Mouse (Mus musculus) limb, embryonic 15.5 days (tissue): Measurements from ENCODE around the gene Lrrtm3. TPM values are rescaled to one million over a fixed set of nuclear protein-coding genes. Genes with fewer than 3 reads are reported as not detected.
A peak's percentile ranks its signal among the peaks of the same experiment; 100 is the strongest.

Experiments
- ATAC-seq: fragments of 200-750 bp; cut with Nextera tagmentation; 2 replicates; pipeline ENCODE4 v1.8.0; 2017; ENCODE audit warnings: low read depth, moderate TSS enrichment; ENCODE audit not compliant: insufficient number of reproducible peaks, low FRiP score, low TSS enrichment
- H3K27ac ChIP-seq: fragments of 300-500 bp; sonication (generic); 2 replicates; pipeline ENCODE4 v1.5.1; 2015; ENCODE audit warnings: moderate library complexity, mild to moderate bottlenecking, inconsistent platforms
- H3K27me3 ChIP-seq: fragments of 300-500 bp; sonication (generic); 2 replicates; pipeline ENCODE4 v1.6.1; 2015; ENCODE audit warnings: inconsistent platforms
- H3K36me3 ChIP-seq: fragments of 300-500 bp; sonication (generic); 2 replicates; pipeline ENCODE4 v1.6.1; 2015; ENCODE audit warnings: inconsistent platforms
- H3K4me1 ChIP-seq: fragments of 300-500 bp; sonication (generic); 2 replicates; pipeline ENCODE4 v1.6.1; 2015; ENCODE audit warnings: inconsistent platforms
- H3K4me2 ChIP-seq: fragments of 300-500 bp; sonication (generic); 2 replicates; pipeline ENCODE4 v1.6.1; 2015; ENCODE audit warnings: mild to moderate bottlenecking, inconsistent platforms
- H3K4me3 ChIP-seq: fragments of 300-500 bp; sonication (generic); 2 replicates; pipeline ENCODE4 v1.5.1; 2015; ENCODE audit warnings: mild to moderate bottlenecking, inconsistent platforms
- H3K9ac ChIP-seq: fragments of 300-500 bp; sonication (generic); 2 replicates; pipeline ENCODE4 v1.6.1; 2015; ENCODE audit warnings: inconsistent platforms
- H3K9me3 ChIP-seq: fragments of 300-500 bp; sonication (generic); 2 replicates; pipeline ENCODE4 v1.6.1; 2016; ENCODE audit warnings: inconsistent platforms
- WGBS: fragments of 180-500 bp; shearing (Covaris S2); methylation state at CpG from one replicate; pipeline ENCODE4 v1.1.7; 2015; 5-methylcytosine and 5-hydroxymethylcytosine counted together
- polyA plus RNA-seq: library from polyadenylated mRNA; unstranded; fragments of >200 nt; fragmentation: Nextera tagmentation; extraction: Ambion mirVana; gene quantifications from 2 replicates; pipeline ENCODE4 v1.2.1, GENCODE M21; 2015

Gene Lrrtm3
- 2.2 and 3.2 TPM in 2 replicates for polyA plus RNA-seq

- ATAC-seq: no peak
- peak within 1 kb of the TSS; percentile 30 for H3K4me3 ChIP-seq
- H3K9ac ChIP-seq: no peak within 1 kb of the TSS
- no peak within 1 kb of the TSS for H3K27ac ChIP-seq
- H3K9me3 ChIP-seq: no peaks in the 10 kb centered on the region
- H3K27me3 ChIP-seq: peaks cover 40% of the 10 kb centered on the region
- no peaks in the 10 kb centered on the region for H3K36me3 ChIP-seq
- peaks cover 11% of the 10 kb centered on the region; the same call in 1 of the 2 replicates for H3K4me1 ChIP-seq
- H3K4me2 ChIP-seq: peak within 1 kb of the TSS; percentile 54
- 2% methylated on average over 22 of the region's 22 CpGs for WGBS
Observed at GRCm38 (mm10) chr10:64089680-64090460, at the start of gene Lrrtm3. Gene Lrrtm3 (minus strand): TSS chr10:64090277.

- H3K4me1 ChIP-seq: no peaks in the 10 kb centered on the region
- H3K9ac ChIP-seq: no peak overlapping the region
- no peak for ATAC-seq
- H3K4me2 ChIP-seq: no peak overlapping the region
- H3K36me3 ChIP-seq: no peaks in the 10 kb centered on the region
- no peak overlapping the region for H3K4me3 ChIP-seq
- H3K27me3 ChIP-seq: no peaks in the 10 kb centered on the region
- 59% methylated on average over 7 of the region's 7 CpGs for WGBS
- H3K27ac ChIP-seq: no peak overlapping the region
- H3K9me3 ChIP-seq: no peaks in the 10 kb centered on the region
Observed at GRCm38 (mm10) chr10:64135481-64135880, 45.4 kb upstream of the Lrrtm3 start.

DNA sequence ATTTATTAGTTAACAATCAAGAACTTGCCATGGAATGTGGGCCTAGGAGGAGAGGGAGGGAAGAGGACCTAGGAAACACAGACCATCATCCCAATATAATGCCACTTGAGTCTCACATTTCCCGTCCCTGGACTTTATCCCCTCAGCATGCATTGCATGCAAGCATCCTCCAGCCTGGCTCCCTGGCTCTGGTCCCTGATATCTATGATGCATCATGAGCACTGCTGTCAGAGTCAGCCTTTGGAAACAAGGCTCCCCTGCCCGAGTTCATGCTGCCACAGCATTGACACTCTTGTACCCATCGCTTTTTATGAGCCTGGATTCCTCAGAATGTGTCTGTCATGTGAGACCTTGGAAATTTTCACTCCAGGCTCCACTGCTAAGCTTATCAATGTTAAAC, 43.4 kb upstream of the Lrrtm3 start:
- 83% methylated on average over 3 of the region's 3 CpGs for WGBS
- Histone ChIP-seq H3K4me1 (no peaks in the 10 kb centered on the region), H3K9me3 (no peaks in the 10 kb centered on the region), H3K27me3 (no peaks in the 10 kb centered on the region), H3K4me2 (no peak overlapping the region), H3K4me3 (no peak overlapping the region), H3K36me3 (no peaks in the 10 kb centered on the region), H3K9ac (no peak overlapping the region), H3K27ac (no peak overlapping the region)
- no peak for ATAC-seq

GRCm38 (mm10) chr10:64130397-64131150, 40.5 kb upstream of the Lrrtm3 start:
- H3K4me2 ChIP-seq: no peak overlapping the region
- no peak overlapping the region for H3K4me3 ChIP-seq
- H3K27ac ChIP-seq: no peak overlapping the region
- WGBS: 85% methylated on average over 15 of the region's 15 CpGs
- no peaks in the 10 kb centered on the region for H3K27me3 ChIP-seq
- no peak overlapping the region for H3K9ac ChIP-seq
- no peak for ATAC-seq
- no peaks in the 10 kb centered on the region for H3K4me1 ChIP-seq
- no peaks in the 10 kb centered on the region for H3K36me3 ChIP-seq
- no peaks in the 10 kb centered on the region for H3K9me3 ChIP-seq

DNA sequence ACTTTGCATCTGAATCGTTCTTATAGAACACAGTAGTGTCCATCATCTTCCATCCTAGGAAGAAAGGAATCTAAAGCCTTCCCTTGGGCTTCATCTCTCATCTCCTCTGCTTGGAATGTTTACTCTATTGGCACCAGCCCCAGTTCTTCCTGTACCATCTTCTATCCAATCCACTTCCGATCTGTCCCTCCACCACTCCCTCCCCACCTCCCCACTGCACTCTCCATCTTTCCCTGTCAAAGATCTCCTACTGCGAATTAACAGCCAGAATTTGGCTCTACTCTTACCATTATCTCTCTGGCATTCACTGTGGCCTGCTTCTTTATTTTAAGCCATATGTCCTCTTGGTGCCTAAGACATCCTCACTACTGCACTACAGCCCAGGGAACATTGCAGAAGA, 28.8 kb upstream of the Lrrtm3 start:
- H3K4me3 ChIP-seq: no peak overlapping the region
- no peaks in the 10 kb centered on the region for H3K9me3 ChIP-seq
- no peak overlapping the region for H3K9ac ChIP-seq
- ATAC-seq: no peak
- WGBS: 63% methylated on average over 3 of the region's 3 CpGs
- H3K36me3 ChIP-seq: no peaks in the 10 kb centered on the region
- no peak overlapping the region for H3K27ac ChIP-seq
- no peaks in the 10 kb centered on the region for H3K4me1 ChIP-seq
- H3K4me2 ChIP-seq: no peak overlapping the region
- H3K27me3 ChIP-seq: no peaks in the 10 kb centered on the region

- Histone ChIP-seq H3K27ac (no peak overlapping the region), H3K36me3 (no peaks in the 10 kb centered on the region), H3K4me3 (no peak overlapping the region), H3K9ac (no peak overlapping the region), H3K9me3 (no peaks in the 10 kb centered on the region), H3K27me3 (no peaks in the 10 kb centered on the region), H3K4me2 (no peak overlapping the region), H3K4me1 (no peaks in the 10 kb centered on the region)
- WGBS: 91% methylated on average over 11 of the region's 11 CpGs
- ATAC-seq: no peak
Observed at GRCm38 (mm10) chr10:64115246-64115645, 25.2 kb upstream of the Lrrtm3 start.

- H3K27me3 ChIP-seq: no peaks in the 10 kb centered on the region
- no peaks in the 10 kb centered on the region for H3K9me3 ChIP-seq
- H3K9ac ChIP-seq: no peak overlapping the region
- ATAC-seq: no peak
- H3K4me2 ChIP-seq: no peak overlapping the region
- H3K4me3 ChIP-seq: no peak overlapping the region
- H3K36me3 ChIP-seq: no peaks in the 10 kb centered on the region
- H3K4me1 ChIP-seq: no peaks in the 10 kb centered on the region
- 94% methylated on average over 1 of the region's 1 CpGs for WGBS
- H3K27ac ChIP-seq: no peak overlapping the region
Observed at GRCm38 (mm10) chr10:64096532-64096931, 6.5 kb upstream of the Lrrtm3 start.

GRCm38 (mm10) chr10:64088774-64089460, 1.2 kb downstream of the Lrrtm3 start:
- Histone ChIP-seq H3K27ac (no peak overlapping the region), H3K4me3 (no peak overlapping the region), H3K9me3 (no peaks in the 10 kb centered on the region), H3K9ac (no peak overlapping the region), H3K27me3 (peaks cover 42% of the 10 kb centered on the region), H3K4me2 (peak overlapping the region; percentile 64; the same call in 1 of the 2 replicates), H3K36me3 (no peaks in the 10 kb centered on the region), H3K4me1 (peaks cover 11% of the 10 kb centered on the region; the same call in 1 of the 2 replicates)
- no peak for ATAC-seq
- 27% methylated on average over 19 of the region's 19 CpGs for WGBS

DNA sequence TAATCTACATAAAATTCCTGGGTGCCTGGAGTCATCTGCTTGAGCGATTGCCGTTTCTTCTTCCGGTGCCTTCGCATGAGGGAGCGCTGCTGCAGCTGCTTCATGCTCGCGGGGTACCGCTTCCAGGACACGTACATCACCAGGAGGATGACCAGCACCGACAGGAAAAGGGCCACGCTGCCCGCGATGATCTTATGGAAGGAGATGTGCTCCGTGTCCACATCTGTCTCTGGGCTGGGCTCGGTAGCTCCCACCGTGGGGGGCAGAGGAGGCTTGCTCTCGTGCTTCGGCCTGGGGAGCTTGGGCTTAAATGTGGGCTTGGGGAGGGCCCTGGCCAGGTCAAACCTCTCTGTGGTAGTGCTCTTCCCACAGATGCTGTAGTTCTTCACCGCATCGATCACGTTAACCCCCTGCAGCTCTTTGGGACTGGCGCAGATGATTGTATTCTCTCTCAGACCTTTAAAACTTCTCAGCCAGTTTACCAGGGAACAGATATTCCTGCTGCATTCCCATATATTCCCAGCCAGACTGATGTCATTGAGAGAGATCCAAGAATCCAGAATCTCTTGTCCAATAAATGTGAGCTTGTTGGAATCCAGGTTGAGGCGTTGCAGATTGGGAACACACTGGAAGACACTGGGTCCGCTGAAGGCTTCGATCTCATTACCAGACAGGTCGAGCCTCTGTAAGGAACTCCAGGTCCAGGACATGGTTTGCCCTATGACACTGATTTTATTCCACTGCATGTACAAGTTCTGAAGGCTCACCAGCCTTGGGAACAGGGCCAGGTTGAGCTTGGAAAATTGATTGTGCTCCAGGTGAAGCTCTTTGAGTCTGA, 1.9 kb downstream of the Lrrtm3 start:
- Histone ChIP-seq H3K36me3 (no peaks in the 10 kb centered on the region), H3K9ac (no peak overlapping the region), H3K27ac (no peak overlapping the region), H3K27me3 (peaks cover 45% of the 10 kb centered on the region), H3K9me3 (no peaks in the 10 kb centered on the region), H3K4me2 (peak overlapping the region; percentile 64), H3K4me3 (peak overlapping the region; percentile 35), H3K4me1 (peaks cover 11% of the 10 kb centered on the region; the same call in 1 of the 2 replicates)
- WGBS: 6% methylated on average over 26 of the region's 26 CpGs
- ATAC-seq: no peak

DNA sequence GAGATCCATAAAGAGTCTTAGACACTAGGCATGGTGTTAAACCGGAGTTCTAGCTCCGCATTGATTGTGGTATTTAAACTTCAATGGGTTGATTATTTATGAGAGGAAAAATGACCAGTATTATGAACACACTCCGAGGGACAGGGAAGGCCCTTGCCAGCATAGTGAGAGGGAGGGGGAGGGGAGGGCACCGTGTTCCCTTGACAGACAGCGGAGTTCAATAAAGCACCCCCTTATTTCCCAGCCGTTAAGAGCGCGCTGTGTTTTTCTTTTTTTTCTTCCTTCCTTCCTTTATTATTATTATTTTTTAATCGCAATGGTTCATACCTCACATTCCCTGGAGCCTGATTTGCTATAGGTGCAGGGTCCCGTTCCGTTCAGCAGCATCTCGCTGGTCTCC, 2.6 kb downstream of the Lrrtm3 start:
- H3K4me1 ChIP-seq: peaks cover 11% of the 10 kb centered on the region; the same call in 1 of the 2 replicates
- peak overlapping the region; percentile 35 for H3K4me3 ChIP-seq
- peaks cover 45% of the 10 kb centered on the region for H3K27me3 ChIP-seq
- no peak overlapping the region for H3K9ac ChIP-seq
- 1% methylated on average over 12 of the region's 12 CpGs for WGBS
- ATAC-seq: no peak
- no peaks in the 10 kb centered on the region for H3K36me3 ChIP-seq
- no peaks in the 10 kb centered on the region for H3K9me3 ChIP-seq
- no peak overlapping the region for H3K27ac ChIP-seq
- H3K4me2 ChIP-seq: peak overlapping the region; percentile 64
